Mouse (Mus musculus) spleen, postnatal 10 days (tissue): ENCODE results near the gene Sugt1.

Source experiments
- DNase-seq, 2 experiments: peaks; one replicate each; pipeline ENCODE4 v3.0.0; 2021 to 2022; ENCODE audit warnings: low spot score in 2 of 2

Sugt1 gene

DNA sequence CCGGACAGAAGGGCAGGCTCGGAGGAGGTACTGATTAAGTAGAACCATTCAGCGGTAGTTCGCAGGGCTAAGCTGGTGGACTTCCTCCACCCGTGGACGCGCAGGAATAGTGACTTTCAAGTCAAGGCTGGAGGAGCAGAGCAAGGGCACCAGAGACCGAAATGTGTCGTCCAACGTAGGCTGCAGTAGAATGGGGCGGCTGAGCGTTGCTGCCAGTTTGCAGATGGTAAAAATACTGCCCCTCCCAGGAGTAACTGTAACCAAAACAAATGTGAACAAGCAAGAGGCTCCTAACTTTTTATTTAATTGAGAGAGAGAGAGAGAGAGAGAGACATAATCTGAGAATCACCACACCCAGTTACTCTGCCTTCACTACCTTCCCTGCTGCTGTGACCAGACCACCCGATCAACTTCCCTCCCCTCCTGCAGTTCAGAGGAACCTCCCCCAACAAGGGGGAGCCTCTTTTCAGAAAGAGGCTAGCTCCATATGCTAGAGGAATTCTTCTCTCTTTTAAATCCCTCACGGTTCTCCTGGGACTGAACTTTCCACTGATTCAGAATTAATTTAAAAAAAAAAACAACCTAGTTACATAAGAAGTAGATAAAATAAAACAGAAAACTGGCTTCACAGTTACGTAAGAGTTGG lies 89.7 kb downstream of the Sugt1 start:
- DNase-seq = no peak

DNA sequence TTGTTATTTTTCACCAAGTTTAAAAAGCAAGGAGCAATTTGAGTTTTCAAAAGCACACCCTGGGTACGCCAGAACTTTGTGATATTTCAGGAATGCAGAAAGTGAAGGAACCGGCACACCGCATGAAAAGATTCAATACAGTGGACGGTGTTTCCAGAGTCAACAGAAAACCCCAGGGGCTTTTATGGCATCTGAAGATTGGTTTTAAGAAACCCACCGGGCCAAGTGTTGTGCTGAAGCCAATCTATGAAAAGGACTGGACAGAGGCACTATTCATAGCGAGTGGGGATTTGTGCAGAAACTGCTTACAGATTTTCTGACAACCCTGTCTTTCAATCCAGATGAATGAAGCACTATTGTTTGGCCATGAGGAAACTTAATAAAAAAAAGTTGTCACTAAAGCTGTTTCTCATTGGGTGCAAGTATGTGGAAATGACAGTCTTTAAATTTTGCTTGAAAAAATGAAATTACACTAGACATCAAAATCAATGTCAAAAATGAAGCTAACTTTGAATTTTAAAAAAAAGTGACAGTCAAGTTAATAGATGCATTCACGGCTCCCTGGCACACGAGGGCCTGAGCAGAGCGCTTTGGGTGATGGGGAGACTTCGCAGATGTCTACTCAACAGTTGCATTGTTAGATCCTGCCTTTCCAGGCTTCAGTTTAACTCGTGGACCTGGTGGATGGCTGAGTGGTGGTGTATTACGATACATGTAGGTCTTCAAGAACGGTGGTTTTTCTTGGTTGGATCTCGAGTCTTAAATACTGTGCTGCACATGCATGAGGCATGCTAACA lies 90.6 kb downstream of the Sugt1 start:
- no peak for DNase-seq

DNA sequence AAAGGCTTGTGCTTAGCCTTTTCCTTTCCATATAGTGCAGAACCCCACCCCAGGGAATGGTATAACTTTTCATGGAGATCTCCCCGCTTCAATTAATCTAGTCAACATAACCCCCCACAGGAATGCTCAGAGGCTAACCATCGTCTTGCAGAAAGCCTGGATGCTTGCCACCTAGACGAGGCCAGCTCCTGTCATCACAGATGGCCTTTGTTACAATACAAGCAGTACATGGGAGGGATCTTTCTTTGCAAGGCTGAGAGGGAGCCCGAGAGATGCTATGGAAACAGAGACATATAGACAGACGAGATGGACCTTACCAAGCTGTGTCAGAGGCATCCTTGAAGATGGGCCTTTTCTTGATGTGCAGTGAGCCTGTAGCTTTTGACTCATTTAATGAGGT lies 93.2 kb downstream of the Sugt1 start:
- DNase-seq = no peak
